Mouse (Mus musculus): Measurements from ENCODE around the gene Ndufa4l2.

DNA sequence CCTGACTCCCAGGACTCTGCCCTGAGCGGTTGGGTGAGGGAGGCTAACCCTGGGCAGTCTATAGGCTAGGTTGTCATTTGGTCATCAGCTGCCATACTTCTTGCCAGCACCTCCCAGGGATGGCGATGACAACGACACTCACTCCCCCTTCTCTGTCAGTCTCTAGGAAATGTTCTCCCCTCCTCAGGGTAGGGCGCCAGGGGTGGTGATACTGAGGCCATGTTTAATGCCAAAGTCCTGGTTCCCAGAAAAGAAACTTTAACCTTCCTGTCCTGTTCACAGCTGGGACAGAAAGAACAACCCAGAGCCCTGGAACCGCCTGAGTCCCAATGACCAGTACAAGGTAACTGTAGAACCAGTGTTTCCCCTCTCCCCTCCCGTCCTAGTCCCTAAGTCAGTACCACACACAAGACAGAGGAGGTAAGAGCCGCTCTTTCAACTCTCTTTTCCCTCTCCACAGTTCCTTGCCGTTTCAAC is 1.3 kb downstream of the Ndufa4l2 start:
- no peak for TF ChIP-seq POLR2A (IDR thresholded peaks at IDR 0.05; ENCODE audit: low read depth, low read length)
- TF ChIP-seq CTCF (IDR thresholded peaks at IDR 0.05; ENCODE audit: borderline replicate concordance, insufficient read depth, low read length), result no peak
